Mouse (Mus musculus) left cerebral cortex, adult 2 months (tissue): ENCODE data around the gene Avpi1. TPM values are rescaled to one million over a fixed set of nuclear protein-coding genes. Genes with fewer than 3 reads are reported as not detected.
A peak's percentile ranks its signal among the peaks of the same experiment; 100 is the strongest.

Source experiments
- DNase-seq, 2 experiments: peaks; one replicate each; pipeline ENCODE4 v3.0.0; 2021 to 2022; ENCODE audit warnings: low spot score in 2 of 2, mixed read lengths in 1 of 2; ENCODE audit errors: extremely low spot score in 1 of 2
- H3K27ac ChIP-seq: fragments of 200-600 bp; 2 replicates; pipeline ENCODE4 v1.8.1; 2022
- H3K4me3 ChIP-seq: fragments of 200-600 bp; 2 replicates; pipeline ENCODE4 v1.8.1; 2022
- CTCF ChIP-seq: fragments of 200-600 bp; IDR thresholded peaks from 2 replicates; pipeline ENCODE4 v1.8.1; 2022; ENCODE audit warnings: antibody characterized with exemption, mild to moderate bottlenecking, moderate library complexity
- intact Hi-C: fragments of 180-260 bp; cut with DNase I; formaldehyde crosslinking; loops from one replicate; pipeline ENCODE4 v1.15.1; 2025
- total RNA-seq, 2 experiments: library from RNA; stranded (reverse); gene quantifications; 2 replicates each; pipeline ENCODE4 v1.2.3; 2021

The Avpi1 gene
- total RNA-seq, 2 experiments from 2014 or later: 27.6 to 30.9 TPM

DNA sequence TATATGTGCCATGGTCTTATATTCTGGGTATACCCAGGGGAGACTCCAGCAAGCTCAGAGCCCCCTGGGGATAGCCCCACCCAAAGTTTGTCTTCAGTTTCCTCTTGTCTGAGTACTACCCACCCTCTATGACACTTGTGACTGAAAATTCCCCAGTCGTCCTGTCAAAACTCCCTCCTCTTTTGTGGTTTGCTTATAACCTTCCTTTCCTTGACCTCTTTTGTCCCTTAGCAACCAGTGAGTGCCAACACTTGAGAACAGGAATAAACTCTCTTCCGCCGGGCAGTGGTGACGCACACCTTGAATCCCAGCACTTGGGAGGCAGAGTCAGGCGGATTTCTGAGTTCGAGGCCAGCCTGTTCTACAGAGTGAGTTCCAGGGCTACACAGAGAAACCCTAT is 15.2 kb upstream of the Avpi1 start:
- no peak for TF ChIP-seq CTCF

GRCm38 (mm10) chr19:42142757-42143156 is 13.9 kb upstream of the Avpi1 start:
- no peak overlapping the region for H3K4me3 ChIP-seq
- DNase-seq: no peak
- H3K27ac ChIP-seq: no peak overlapping the region
- intact Hi-C loops: no loop called here
- TF ChIP-seq CTCF: no peak

More for the DNA sequence above, 15.2 kb upstream of the Avpi1 start:
- intact Hi-C loops: loop anchor here (1.0 to 2.0 kb wide), 2 partner anchors 15 to 22 kb away; partner anchors contain the start of gene Avpi1
- no peak for DNase-seq
- Histone ChIP-seq H3K4me3 (no peak overlapping the region), H3K27ac (no peak overlapping the region)

DNA sequence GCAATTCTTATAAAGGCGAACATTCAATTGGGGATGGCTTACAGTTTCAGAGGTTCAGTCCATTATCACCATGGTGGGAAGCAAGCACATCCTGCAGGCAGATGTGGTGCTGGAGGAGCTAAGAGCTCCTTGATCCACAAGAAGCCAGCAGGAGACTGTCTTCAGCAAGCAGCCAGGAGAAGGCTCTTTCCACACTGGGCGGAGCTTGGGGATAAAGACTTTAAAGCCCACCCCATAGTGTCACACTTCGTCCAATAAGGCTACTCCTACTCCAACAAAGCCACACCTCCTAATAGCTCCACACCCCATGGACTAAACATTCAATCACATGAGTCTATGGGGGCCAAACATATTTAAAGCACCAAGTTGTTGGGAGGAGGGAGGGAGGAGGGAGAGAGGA is 13.1 kb upstream of the Avpi1 start:
- no peak for DNase-seq
- intact Hi-C loops: no loop called here
- TF ChIP-seq CTCF: no peak
- Histone ChIP-seq H3K27ac (no peak overlapping the region), H3K4me3 (no peak overlapping the region)

DNA sequence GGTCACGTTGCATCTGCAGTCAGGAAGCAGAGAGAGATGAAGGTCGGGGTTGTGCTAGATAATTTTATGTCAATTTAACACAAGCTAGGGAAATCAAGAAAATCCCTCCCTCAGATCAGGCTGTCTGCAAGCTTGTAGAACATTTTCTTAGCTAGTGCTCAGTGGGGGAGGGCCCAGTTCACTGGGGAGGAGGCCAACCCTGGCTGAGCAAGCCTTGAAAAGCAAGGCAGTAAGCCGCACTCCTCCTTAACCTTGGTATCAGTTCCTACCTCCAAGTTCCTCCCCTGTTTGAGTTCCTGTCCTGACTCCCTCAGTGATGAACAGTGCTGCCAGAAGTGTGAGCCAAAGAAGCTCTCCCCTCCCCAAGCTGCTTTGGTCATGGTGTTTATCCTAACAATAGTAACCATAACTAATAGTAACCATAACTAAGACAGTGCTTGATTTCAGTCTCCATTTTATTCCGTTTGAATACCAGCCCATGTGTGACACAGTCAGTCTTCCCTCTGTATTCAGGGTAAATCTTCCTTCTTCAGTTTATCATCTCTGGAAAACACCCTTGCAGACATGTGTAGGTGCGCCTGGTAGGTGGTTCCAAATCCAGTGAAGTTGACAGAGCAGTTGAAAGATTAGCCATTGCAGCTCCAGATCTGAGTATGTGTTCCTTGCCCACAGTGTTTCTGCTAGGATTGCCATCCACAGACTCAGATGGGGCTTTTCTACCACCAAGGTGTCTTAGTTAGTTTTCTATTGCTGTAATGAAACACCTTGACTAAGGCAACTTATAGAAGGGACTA is 11.1 kb upstream of the Avpi1 start:
- intact Hi-C loops: no loop called here

DNA sequence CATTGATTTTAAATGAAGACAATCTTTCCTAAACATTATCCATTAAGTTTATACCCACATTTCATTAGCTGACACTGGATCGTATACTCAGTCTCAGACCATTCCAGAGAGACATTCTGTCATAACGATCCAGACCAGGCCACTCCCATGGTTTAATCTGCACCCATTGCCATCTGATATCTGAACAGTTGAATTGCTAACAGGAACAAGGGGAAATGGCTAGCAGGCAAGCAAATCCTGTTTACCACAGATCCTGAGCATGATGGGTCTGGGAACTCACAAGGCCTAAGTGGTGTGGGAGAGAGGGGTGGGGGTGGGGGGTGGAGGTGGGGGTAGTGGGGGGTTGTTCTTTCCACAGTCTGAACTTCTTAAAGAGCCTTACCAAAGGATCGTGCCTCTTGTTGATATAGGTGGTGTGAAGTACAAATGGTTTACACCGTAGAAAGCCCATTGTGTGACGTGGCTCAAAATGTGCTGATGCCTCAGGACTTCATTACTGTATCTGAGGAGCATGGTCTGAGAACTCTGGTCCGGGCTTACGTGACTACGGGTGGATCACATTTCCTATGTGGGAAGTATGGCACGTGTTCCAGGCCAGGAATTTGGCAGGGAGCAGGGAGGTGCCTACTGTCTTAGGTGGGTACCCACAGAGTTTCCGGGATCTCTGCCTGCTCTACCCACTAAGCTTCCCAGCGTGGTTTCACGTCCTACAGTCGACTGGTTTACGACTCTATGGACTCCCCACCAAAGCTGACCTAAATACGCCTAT is 9.8 kb upstream of the Avpi1 start:
- TF ChIP-seq CTCF: no peak
- no peak for DNase-seq
- Histone ChIP-seq H3K27ac (no peak overlapping the region), H3K4me3 (no peak overlapping the region)
- intact Hi-C loops: no loop called here

More for the DNA sequence above, 11.1 kb upstream of the Avpi1 start:
- no peak for DNase-seq
- TF ChIP-seq CTCF: no peak
- Histone ChIP-seq H3K27ac (peak overlapping the region; percentile 40; the same call in 1 of the 2 replicates), H3K4me3 (no peak overlapping the region)

- Histone ChIP-seq H3K27ac (no peak overlapping the region), H3K4me3 (no peak overlapping the region)
- intact Hi-C loops: no loop called here
- TF ChIP-seq CTCF: no peak
- no peak for DNase-seq
These were observed 8.4 kb upstream of the Avpi1 start for GRCm38 (mm10) chr19:42137167-42137672.

DNA sequence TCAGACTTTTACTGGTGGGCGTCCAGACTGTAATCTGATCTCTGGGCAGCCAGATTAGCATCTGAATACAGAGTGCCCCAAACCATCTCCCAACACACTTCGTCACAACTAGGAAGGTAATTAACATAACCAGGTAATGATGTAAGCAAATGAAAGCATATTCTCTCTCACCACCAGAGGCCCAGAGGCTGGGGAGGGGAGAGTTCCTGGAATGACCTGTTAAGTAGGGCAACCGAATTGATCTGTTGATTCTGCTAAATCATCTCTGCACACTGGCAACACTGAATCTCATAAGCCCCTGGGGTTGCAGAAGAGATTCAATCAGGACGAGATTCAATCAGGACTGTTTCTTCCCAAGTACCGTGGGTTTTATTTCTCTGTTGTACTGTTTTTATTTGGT is 7.3 kb upstream of the Avpi1 start:
- no peak overlapping the region for H3K4me3 ChIP-seq
- DNase-seq: no peak
- intact Hi-C loops: no loop called here
- no peak overlapping the region for H3K27ac ChIP-seq
- TF ChIP-seq CTCF: no peak

DNA sequence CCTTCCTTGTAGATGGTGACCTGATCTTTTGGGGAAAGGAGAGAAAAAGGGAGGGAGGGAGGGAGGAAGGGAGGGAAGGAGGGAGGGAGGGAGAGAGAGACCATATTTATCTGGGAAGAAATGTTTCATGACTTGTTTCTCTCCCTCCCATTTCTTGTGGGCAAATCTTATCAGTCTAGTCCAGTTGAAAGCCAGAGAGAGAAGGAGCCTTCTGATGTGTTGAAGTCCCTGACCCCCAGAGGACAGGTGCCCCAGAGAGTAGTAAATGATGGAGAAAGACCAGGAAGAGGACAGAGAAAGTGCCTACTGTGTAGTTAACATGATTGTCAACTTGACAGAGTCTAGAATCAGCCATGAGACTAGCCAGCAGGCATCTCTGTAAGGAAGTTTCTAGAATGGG is 6.2 kb upstream of the Avpi1 start:
- H3K4me3 ChIP-seq: no peak overlapping the region
- no peak for TF ChIP-seq CTCF
- no peak for DNase-seq
- intact Hi-C loops: no loop called here
- no peak overlapping the region for H3K27ac ChIP-seq

DNA sequence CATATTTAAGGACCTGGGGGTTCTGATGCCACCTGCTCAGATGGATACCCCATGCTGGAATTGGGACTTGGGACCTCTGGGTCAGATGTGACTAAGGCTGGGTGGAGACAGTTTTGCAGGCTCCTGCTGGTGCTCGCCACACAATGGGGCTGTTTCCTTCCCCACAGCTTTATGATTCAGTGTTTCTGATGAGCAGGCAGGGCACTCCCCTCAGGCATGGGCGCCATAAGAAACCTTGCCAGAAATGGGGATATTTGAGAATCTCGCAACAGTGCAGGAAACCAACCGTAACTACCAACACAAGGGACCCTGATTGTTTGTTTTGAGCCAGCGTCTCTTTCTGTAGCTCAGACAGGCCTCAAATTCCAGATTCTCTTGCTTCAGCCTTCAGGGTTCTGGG is 2.2 kb upstream of the Avpi1 start:
- TF ChIP-seq CTCF: no peak
- no peak for DNase-seq
- Histone ChIP-seq H3K4me3 (no peak overlapping the region), H3K27ac (peak overlapping the region; percentile 96)
- intact Hi-C loops: no loop called here

GRCm38 (mm10) chr19:42130294-42130606 is 1.4 kb upstream of the Avpi1 start:
- no peak for DNase-seq
- Histone ChIP-seq H3K27ac (peak overlapping the region; percentile 96), H3K4me3 (no peak overlapping the region)
- no peak for TF ChIP-seq CTCF
- intact Hi-C loops: no loop called here

DNA sequence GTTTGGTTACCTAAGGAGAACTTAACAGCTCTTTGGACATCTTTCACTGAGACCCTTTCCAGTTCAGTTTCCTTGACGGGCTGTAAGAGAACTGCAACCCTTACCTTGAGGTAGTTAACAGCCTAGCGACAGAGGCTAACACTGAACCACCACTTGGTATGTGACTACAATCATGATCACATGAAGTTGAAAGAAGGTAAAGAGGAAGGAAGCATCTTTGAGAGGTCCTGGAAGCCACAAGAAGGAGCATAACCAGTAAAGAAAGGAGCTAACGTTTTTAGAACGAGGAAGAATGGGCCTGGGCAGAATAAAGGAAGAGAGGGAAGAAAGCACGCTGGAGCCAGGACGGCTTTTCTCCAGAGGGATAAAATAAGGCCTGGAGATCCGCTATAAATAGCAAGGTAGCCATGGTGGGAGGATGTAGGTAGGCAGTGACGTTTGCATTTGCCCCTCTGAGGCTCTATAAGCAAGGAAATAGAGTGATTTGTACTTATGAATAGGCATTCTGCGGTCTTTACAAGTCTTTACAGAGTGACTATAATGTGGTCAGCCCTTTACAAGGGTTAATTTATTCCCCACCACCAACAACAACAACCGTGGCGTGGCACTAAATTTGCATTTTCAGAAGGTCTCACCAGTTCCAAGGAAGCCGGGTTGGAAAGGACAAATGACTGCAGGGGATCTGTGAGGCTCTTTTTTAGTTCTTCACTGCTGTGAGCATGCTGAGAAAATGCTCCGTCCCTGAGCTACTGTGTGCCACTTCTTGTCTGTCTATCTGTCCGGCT is 842 bp upstream of the Avpi1 start:
- DNase-seq: no peak
- intact Hi-C loops: loop anchor here (2.0 kb wide), 2 partner anchors 15 to 39 kb away; partner anchors contain the start of gene Pi4k2a
- peak overlapping the region; percentile 70 for H3K4me3 ChIP-seq
- no peak for TF ChIP-seq CTCF
- H3K27ac ChIP-seq: peak overlapping the region; percentile 96
